Mouse (Mus musculus) G1E-ER4 (cell line): Measurements from ENCODE around the gene Zglp1. TPM values are rescaled to one million over a fixed set of nuclear protein-coding genes. Genes with fewer than 3 reads are reported as not detected.

Experiments used
- GATA1 ChIP-seq: IDR thresholded peaks from one replicate; pipeline ENCODE4 v1.8.0; 2012; ENCODE audit warnings: low read length, inconsistent platforms
- polyA plus RNA-seq: library from polyadenylated mRNA; stranded (reverse); fragments of >175 nt; gene quantifications from 2 replicates; pipeline ENCODE4 v1.2.3, GENCODE M21; 2012

The Zglp1 gene
- polyA plus RNA-seq, 1 experiment, result 4.4 TPM

GRCm38 (mm10) chr9:21090537-21090936 is 23.6 kb upstream of the Zglp1 start:
- TF ChIP-seq GATA1, result no peak

- no peak for TF ChIP-seq GATA1
These were observed 16.4 kb upstream of the Zglp1 start for GRCm38 (mm10) chr9:21083324-21083723.

GRCm38 (mm10) chr9:21081127-21081526 is 14.2 kb upstream of the Zglp1 start:
- TF ChIP-seq GATA1, result no peak

GRCm38 (mm10) chr9:21075625-21076024 is 8.7 kb upstream of the Zglp1 start:
- TF ChIP-seq GATA1, result no peak

GRCm38 (mm10) chr9:21074173-21074572 is 7.3 kb upstream of the Zglp1 start:
- TF ChIP-seq GATA1, result no peak

GRCm38 (mm10) chr9:21073044-21073840 is 6.3 kb upstream of the Zglp1 start, which contains the start of the genes Gm49373 and Fdx1l:
Gene Gm49373, minus strand, starts transcription at chr9:21073096.
Gene Fdx1l, minus strand, starts transcription at chr9:21073614.
- TF ChIP-seq GATA1, result no peak

- no peak for TF ChIP-seq GATA1
These were observed 5.7 kb upstream of the Zglp1 start for GRCm38 (mm10) chr9:21072641-21073040.

- TF ChIP-seq GATA1, result no peak
These were observed 4.0 kb downstream of the Zglp1 start for GRCm38 (mm10) chr9:21062928-21063327.

GRCm38 (mm10) chr9:21051578-21051977 is 15.3 kb downstream of the Zglp1 start:
- TF ChIP-seq GATA1, result no peak

- TF ChIP-seq GATA1, result no peak
These were observed 21.7 kb downstream of the Zglp1 start for GRCm38 (mm10) chr9:21045235-21045634.

- no peak for TF ChIP-seq GATA1
These were observed 23.3 kb downstream of the Zglp1 start for GRCm38 (mm10) chr9:21043563-21043962.

GRCm38 (mm10) chr9:21041308-21041707 is 25.6 kb downstream of the Zglp1 start:
- no peak for TF ChIP-seq GATA1

GRCm38 (mm10) chr9:21039779-21040178 is 27.1 kb downstream of the Zglp1 start:
- no peak for TF ChIP-seq GATA1

GRCm38 (mm10) chr9:21037481-21037891 is 29.4 kb downstream of the Zglp1 start:
- TF ChIP-seq GATA1, result no peak

GRCm38 (mm10) chr9:21036666-21037065 is 30.2 kb downstream of the Zglp1 start:
- no peak for TF ChIP-seq GATA1

- TF ChIP-seq GATA1, result no peak
These were observed 30.7 kb downstream of the Zglp1 start for GRCm38 (mm10) chr9:21036161-21036560.

- no peak for TF ChIP-seq GATA1
These were observed 31.3 kb downstream of the Zglp1 start for GRCm38 (mm10) chr9:21035586-21035985.
